Mouse (Mus musculus) E14TG2a.4 (cell line): ENCODE measurements around the gene Prkcb.

Experiments used
- CTCF ChIP-seq: conservative IDR thresholded peaks from 2 replicates; pipeline ENCODE4 v1.5.1; 2014; ENCODE audit warnings: low read length
- NANOG ChIP-seq: IDR thresholded peaks from 2 replicates; pipeline ENCODE4 v1.6.1; 2014; ENCODE audit warnings: borderline replicate concordance, low read length, mixed read lengths

- no peak for TF ChIP-seq CTCF
- TF ChIP-seq NANOG = no peak
These were observed 113.5 kb downstream of the Prkcb start for GRCm38 (mm10) chr7:122402041-122402440.
